Mouse (Mus musculus) mature B cell (primary cell): ENCODE results near the gene Rubcn.

Experiments
- in situ Hi-C: fragments of 300-500 bp; cut with MboI; formaldehyde crosslinking; loops from 2 replicates; pipeline ENCODE4 v1.14.3; 2019

Gene Rubcn

DNA sequence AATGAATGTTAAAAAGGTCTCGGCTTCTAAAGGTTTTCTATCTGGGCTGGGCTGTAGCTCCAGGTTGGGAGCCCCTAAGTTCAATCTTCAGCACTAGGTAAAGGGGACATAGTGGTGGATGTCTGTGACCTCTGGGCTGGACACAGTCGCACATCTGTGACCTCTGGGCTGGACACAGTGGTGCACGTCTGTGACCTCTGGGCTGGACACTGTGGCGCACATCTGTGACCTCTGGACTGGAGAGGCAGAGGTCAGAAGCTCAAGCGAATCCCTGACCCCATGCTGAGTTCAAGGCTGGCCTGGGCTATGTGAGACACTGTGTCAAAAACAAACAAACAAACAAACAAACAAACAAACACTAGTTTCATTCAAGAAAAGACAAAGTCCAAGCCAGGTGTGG, 7.3 kb downstream of the Rubcn start:
- in situ Hi-C loops: no loop called here

DNA sequence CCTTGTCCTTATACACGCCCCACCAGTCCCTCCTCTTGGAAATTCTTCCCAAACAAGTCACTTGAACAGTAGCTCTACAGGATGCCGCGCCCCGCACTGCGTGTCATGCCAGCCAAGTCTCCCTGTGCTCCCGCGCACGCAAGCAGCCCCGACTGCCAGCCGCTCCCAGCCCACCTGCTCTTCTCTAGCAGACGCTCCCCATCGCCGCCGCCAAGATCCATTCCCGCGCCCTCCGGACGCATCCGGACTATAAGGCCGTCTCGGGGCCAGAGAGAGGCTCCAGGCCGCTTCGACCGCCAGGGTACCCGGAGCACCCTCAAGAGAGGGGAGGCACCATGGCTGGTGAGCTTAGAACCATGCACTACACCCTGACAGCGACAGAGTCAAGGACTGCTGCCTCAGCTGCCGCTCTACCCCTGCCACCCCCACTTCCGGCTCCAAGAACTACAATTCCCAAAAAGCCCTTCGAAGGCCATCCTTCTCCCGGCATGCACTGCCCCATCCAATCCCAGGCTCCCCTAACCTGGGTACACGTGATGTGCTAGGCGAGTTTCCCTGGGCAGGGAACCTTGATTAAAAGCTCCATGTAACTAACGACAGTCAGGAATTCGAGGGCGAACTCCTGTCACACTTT, 9.5 kb downstream of the Rubcn start:
- in situ Hi-C loops: no loop called here

DNA sequence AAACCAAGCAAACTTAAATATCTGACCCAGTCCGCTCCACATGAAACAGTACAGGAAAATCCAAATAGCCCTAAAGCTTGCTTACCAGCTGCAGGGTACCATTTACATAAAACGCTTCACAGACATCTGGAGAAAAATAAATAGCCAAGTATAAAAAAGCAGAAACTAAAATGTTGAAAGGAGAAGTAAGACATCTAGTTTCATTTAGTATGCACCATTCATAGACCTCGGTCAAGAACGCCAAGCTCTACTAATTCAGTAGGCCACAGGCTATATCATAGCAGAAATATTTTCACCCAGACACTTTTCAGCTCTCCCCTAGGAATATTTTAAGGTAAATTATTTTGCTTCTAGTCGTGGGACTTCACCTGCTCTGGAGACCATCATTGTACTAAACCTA, 10.9 kb downstream of the Rubcn start:
- in situ Hi-C loops: no loop called here

DNA sequence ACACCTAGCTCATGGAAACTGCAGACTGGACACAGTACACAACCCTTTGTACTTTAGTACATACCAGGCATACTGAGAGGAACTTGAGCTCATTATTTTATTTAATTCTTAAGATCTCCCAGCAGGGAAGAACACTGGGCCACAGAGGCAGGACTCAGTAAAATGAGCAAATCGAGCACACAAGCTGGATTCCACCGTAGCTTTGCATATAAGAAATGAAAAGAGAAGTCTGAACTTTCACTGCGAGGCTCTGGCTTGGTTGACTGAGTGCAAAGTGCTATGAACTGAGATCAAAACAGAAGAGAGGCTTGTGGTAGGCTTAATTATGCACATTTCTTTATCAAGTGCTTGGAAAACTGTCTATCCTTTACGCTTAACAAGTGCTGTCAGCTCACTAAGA, 12.2 kb downstream of the Rubcn start:
- in situ Hi-C loops: no loop called here

DNA sequence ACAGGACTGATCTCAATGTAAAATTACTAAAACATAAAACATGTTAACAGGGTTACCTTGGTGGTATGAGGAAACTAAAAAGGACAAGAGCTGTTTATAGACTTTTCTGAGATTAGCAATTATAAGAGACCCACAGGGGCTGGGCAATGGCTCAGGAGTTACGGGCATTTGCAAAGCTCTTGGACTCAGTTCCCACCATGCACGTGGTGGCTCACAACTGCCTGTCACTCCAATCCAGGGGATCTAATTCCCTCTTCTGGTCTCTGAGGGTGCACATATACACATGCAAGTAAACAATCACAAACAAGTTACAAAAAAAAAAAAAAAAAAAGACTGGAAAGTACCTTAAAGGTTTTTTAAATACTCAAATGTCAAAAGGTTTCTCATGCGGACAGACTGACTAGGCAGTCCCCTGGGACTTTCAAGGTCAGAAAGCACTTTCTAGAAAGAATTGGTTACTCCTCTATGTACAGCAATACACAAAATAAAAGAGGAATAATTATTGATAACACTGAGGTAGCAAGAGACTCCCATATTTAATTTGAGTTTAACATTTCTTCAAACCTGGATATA, 15.7 kb downstream of the Rubcn start:
- in situ Hi-C loops: no loop called here

DNA sequence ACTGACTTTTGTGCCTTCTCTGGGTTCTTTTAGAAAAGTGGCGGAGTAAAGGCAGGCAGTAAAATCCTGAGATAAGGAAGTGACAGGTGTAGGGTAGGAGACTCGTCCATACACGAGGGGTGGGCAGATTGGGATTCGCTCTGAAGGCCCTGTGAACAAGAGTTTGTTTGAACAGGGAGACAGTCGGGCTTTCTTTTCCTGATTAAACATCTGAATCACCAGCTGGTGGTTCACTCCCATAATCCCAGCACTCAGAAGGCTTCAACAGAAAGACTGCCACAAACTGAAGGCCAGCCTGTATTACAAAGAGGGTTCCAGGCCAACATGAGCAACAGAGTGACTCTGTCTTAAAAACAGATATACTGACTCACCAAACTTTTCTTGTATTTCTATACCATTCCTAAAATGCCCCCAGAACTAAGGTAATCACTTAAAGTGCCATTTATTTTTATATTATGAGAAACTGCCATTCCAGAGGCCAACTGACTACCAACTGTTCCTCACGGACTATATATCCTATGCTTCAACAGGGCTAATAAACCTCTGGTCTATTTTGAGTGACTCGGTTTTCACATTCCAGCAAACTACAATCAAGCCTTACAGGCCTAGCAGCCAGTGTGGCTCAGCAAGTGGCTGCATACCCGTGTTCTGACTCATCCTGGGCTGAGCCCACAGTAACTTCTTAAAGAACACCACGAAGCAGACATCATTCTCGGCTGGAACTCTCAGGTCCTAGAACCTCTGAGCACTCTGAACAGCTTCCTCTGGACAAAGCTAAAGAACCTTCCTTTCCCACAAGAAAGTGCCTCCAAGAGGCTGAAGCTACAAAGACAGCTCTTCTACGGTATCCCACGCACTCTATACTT, 18.6 kb downstream of the Rubcn start:
- in situ Hi-C loops: no loop called here

DNA sequence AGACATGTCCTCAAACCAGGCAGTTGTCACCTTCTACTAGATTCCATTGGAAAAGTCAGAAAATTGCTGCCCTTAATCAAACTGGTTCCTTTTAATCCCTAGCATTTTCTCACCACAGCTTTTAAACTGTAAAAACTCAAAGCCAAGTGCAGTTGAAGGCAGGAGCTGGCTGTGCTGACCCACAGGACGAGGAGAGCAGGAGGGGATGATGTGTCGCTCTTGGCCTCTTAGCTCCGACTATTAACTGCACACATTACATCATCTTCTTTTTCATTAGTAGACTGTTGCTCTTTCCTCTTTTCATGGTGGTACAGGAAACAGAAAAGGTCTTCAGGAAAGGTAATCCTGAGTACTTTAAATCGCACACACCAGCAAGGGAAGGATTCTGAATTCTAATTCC, 19.2 kb downstream of the Rubcn start:
- in situ Hi-C loops: no loop called here

DNA sequence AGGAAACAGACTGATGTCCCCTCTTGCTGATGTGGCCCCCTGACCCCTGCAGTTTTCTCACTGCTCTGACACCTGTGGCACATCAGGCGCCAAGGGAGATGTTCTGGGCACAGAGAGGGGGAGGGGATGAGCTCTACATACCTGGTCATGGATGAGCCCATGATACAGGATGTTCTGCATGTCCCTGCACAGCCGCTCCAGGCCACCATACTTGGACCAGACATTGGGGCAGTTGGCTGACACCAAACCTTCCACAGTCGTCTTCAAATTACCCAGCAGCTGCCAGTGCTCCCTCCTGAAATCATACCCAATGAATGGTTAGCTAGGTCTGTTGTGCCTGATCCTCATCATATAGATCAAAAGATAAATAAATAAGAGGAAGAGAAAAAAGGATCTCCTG, 20.8 kb downstream of the Rubcn start:
- in situ Hi-C loops: no loop called here

DNA sequence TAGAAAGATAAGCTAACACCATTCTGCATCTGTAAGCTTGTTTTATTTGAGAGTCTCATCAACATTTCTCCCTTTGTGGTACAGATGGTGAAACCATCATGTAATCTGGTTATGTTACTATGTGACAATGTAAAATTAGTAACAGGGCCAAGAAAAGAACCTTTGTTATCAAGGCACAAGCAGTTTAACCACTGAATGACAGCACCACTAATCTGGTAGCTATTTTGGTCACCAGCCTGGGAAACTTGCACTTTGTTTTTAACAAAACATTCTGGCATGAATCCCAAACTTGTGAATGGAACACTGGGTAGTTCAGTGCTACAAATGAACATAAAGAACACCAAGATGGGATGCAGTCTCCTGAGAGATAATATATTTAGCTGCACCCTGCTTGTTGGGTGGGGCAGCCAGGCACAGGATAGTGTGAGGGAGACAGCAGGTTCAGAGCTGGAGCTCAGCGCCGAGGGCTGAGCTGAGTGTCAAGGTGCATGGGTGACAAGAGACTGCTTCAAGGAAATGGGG, 23.5 kb downstream of the Rubcn start:
- in situ Hi-C loops: no loop called here

DNA sequence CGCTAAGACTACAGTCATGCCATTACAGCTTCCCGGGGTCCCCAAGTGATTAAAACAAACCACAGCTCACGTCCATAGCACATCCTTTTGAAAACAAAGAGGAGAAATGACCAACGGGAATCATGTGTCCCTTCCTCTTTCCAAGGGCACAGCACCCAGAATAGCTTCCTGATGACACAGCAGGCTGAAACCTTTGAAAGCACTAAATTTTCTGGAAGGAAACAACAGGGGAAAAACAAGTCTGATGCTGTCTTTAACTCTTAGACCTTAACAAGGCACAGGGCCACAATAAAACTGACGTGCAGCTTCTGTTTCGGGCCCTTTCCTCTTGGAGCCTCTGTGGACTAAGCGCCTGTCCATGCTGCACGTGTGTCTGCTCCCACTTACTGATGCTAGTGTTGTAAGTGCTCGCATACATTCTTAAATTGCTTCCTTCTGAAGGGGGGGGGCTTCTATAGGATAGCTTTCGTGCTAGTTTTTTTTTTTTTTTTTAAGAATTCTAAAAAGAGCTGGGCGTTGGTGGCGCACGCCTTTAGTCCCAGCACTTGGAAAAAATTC, 24.0 kb downstream of the Rubcn start:
- in situ Hi-C loops: no loop called here

DNA sequence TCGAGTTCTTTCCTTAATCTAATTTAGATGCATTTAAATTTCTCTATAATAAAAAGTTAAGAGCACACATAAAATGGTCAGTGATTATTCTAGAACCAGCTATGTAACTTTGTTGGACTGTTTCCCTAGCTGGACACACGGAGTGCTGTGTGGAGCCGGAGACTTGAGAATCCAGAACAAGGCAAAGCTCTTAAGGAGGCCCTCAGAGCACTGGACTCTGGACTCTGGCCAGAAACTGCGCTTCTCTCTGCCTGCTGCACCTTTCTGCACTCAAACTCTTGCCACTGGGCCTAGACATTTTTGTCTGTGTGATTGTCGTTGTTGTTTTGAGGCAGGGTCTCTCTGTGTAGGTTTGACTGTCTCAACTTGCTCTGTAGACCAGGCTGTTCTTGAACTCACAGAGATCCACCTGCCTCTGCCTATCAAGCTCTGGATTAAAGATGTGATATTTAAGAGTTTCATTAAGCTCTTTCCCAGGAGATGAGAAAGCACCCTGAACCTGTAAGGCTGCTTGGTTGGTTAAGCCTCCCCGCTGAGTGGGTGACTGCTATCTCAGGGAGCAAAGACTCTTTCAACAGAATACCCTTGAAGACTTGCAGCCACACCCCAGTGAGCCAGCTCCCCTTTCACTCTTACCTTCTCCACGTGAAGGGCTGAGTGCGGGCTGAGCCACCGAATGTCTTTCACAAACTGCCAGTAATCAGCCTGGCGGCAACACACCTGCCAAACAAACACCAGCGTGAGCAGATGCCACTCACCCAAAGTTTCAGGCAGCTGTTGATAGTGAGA, 28.3 kb downstream of the Rubcn start:
- in situ Hi-C loops: no loop called here

DNA sequence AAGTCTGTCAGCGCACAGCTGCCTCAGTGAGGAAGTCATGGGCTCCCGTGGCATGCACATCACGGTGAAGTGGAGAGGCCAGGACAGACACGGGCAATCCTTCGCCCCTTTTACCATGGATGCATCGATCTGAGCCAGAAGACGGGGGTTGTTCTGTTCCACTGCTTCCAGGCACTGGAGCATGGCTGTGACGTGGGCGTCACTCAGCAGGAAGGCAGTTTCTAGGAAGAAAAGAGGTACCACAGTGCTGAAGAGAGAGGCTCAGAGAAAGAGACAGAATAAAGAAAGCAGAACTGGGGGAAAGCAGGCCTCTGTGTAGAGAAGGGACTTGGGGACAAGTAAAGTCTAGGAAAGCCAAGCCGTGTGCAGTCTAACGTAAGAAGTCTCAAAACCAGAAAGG, 30.5 kb downstream of the Rubcn start:
- in situ Hi-C loops: no loop called here

DNA sequence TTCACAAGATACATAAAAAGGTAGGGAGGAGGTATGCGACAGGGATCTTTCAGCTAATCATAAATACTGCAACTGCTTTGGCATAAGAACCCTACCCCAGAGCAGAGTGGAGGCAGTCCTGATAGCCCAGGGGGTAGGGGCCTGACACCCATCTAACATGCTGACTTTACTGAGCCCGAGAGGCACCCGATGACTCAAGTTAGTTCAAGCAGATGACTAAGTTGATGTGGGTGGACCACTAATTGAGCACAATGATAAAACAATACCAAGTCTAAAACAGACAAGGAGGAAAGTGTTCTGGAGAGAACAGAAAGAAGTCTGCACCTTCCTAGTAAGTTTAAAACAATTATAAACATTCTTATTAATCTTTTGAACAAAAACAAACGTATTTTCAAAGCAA, 46.1 kb downstream of the Rubcn start:
- in situ Hi-C loops: no loop called here

DNA sequence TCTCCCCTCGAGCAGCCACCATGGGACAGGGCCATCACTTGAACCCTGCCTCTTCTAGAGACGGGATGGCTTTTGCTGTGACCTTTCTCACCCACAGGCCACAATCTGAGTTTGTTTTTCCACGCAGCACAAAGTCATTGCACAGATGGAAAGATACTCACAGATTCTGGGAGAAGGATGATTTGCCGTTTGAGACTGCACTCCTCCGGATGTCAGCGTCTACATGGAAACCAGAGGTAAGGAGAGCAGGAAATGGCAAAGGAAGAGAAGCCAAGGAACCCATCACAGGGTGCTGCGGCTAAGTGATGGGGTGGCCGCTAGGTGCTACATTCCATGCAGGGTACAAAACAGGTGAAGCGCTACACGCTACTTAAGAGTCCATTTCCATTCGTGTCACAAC, 48.5 kb downstream of the Rubcn start:
- in situ Hi-C loops: no loop called here

DNA sequence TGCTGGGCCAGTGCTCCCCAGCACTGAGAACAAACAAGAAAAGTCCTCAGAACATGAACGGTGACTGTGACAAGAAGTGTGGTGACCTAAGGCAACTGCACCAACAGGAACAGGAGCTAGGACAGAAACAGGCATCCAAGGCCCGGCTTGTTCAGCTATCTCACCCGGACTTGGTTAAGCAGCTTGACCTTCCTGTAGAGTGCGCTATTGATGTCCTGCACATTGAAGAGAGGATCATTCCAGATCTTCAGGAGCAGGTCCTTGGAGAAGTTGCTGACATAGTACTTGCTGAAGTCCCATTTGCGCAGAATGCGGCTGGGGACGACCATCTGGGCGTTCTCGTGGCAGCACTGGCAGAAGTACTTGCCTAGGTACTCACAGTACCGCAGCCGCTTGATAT, 51.0 kb downstream of the Rubcn start:
- in situ Hi-C loops: no loop called here

DNA sequence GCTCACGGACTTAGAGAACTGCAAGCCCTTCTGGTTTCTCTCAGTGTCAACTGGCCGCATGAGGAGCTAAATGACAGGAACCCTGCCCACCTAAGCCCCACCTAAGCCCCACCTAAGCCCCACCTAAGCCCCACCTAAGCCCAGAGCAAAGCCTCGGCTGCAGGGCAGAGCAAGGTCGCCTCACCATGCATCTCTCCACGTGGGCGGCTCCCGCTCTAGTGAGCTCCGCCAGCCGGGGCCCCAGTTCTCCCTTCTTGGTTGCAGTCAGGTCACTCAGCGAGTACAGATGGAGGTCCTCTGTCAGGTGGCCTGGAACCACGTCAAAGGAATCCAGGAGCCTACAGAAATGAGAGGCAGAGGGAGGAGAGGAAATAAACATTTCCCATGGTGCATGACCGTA, 52.2 kb downstream of the Rubcn start:
- in situ Hi-C loops: no loop called here

DNA sequence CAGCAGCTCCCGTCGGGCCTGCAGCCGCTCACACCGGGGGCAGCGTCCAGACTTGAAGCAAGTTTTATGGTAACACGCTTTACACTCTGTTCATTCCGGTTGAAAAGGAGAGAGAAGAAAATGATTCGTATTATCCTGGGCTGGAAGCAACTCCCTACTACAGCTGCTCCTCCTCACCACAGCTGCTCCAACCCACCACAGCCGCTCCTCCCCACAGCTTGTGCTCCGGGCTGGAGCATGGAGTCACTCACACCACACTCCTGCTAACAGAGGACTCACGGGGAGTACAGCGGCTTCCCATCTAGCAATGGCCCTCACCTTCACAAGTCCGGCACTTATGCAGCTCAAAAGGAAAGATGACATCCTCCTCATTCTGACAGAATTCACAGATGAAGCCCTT, 53.5 kb downstream of the Rubcn start:
- in situ Hi-C loops: no loop called here

DNA sequence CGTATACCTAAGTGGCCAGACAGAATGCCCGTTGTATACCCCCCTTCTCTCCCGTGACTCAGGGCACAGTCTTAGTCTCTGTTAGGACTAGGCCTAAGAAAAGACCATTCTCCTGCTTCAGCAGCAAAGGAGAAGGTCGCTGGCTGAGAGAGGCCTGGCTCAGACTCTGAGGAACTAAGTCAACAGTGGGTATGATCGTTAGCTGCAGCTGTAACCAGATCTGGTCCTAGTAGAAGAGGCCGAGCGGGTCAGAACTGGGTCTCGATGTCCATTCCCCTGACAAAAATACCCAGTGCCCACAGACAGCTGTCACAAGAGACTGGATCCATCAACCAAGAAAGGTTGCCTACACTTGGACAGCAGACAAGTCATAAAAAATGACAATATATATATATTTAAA, 54.1 kb downstream of the Rubcn start:
- in situ Hi-C loops: no loop called here

DNA sequence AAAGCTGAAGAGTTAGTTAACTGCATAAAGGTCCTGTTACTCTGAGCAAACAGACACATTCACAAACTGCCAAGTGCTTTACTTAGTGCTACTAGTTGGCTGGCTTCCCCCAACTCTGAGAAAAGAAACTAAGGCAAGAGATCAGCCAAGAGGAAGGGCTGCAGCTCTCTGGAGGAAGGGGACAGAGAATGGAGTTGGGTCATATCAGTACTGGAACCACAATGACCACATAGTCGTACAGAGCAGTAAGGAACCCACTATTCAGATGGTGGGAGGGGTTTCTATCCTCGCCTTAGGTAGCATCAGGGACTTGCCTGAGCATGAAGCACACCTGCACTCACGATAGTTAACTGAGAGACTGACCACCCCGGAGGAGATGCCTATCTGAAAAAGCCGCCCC, 54.7 kb downstream of the Rubcn start:
- in situ Hi-C loops: no loop called here

DNA sequence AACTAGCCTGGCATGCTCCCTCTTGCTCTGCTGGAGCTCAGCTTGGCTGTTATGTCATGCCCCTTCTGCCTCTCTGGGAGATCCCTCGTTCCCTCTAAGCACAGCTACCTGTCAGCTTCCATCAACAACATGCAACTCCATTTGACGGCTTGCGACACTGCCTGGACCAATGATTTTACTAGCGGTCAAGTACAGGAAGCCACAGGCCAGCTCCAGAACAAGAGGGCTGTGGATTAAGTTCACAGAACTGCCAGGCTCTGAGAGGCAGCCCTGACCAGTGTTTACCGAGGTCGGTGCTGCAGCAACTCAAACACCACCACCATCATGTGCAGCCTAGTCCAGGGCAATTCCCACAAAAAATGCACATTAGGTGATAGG, 55.1 kb downstream of the Rubcn start:
- in situ Hi-C loops: no loop called here

DNA sequence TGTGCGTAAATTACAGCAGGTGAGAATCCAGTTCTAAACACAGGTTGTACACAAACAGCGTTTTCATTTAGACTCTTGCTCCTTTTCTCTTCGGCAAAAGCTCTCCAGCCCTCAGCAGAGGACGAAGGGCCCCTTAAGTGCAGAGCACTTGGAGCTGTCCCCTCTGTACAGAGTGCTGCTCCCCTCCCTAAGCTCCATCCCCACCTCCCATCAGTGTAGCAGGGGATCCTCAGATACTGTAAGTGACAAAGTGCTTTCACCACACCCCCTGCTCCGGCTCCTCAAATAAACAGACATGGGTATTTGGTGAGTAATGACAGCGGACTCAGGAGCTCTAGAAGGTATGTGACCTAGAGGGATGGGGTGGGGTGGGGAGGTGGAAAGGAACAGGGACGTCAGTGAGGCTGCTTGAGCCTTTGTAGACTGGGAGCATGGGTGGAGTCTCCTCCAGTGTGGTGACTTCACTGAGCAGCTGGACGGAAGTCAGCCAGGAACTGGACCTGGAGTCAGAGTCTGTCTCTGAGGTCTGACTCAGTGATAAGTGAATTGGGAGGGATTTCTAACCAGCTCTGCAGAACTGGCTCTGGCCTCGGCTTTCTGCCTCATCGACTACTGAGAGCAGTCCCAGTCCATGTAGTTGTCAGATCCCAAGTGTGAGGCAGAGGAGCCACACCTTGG, 55.7 kb downstream of the Rubcn start:
- in situ Hi-C loops: no loop called here
